In genomic region chr2:71314080-71314479, GRCm38 (mm10) we compare ENCODE assay signal across 12 mouse cellular contexts.
"Had no signal": no experiment of that assay in that cellular context is flagged by ENCODE, and none has a peak within 500 bp of the region (broad histone marks: within the 10 kb centered on the region; RNA-seq: fewer than 3 reads in every experiment).

No protein-coding gene starts in this region.

- H3K27me3 ChIP-seq: limb, embryonic 13.5 days; midbrain, embryonic 15.5 days had no signal

- DNase-seq: kidney, postnatal 14 days; left cerebral cortex, postnatal 4 days; lung, adult 2 months; lung, postnatal 36 days; right cerebral cortex, adult 18-20 months; right cerebral cortex, postnatal 25 days; thymus, postnatal 36 days had no signal

- H3K4me2 ChIP-seq: limb, embryonic 13.5 days; midbrain, embryonic 11.5 days; midbrain, embryonic 15.5 days had no signal

- H3K9ac ChIP-seq: limb, embryonic 13.5 days; liver, embryonic 14.5 days; midbrain, embryonic 15.5 days had no signal

- H3K4me3 ChIP-seq: limb, embryonic 13.5 days; midbrain, embryonic 15.5 days had no signal

- ATAC-seq: lung, postnatal 0 days; midbrain, embryonic 15.5 days had no signal

- H3K27ac ChIP-seq: limb, embryonic 13.5 days; liver, embryonic 14.5 days had no signal

- H3K9me3 ChIP-seq: limb, embryonic 13.5 days; midbrain, embryonic 15.5 days had no signal
